Mouse (Mus musculus): ENCODE data around the gene Gdf11.

- TF ChIP-seq CTCF (IDR thresholded peaks at IDR 0.05; ENCODE audit: borderline replicate concordance, insufficient read depth, low read depth, low read length) (no peak), POLR2A (IDR thresholded peaks at IDR 0.05; ENCODE audit: borderline replicate concordance, insufficient read depth, low read length) (no peak)
Observed at GRCm38 (mm10) chr10:128896807-128897206, 5.3 kb upstream of the Gdf11 start.

Measured in cerebellum, adult 2 months (tissue).